Mouse (Mus musculus) forebrain, embryonic 13.5 days (tissue): ENCODE data around the gene Proser1. TPM values are rescaled to one million over a fixed set of nuclear protein-coding genes. Genes with fewer than 3 reads are reported as not detected.

Experiments used
- ATAC-seq: fragments of 200-750 bp; cut with Nextera tagmentation; 2 replicates; pipeline ENCODE4 v1.8.0; 2017
- H3K27ac ChIP-seq: fragments of 300-500 bp; sonication (generic); 2 replicates; pipeline ENCODE4 v1.5.1; 2015; ENCODE audit warnings: inconsistent platforms, mild to moderate bottlenecking, moderate library complexity
- H3K27me3 ChIP-seq: fragments of 300-500 bp; sonication (generic); 2 replicates; pipeline ENCODE4 v1.6.1; 2015; ENCODE audit warnings: mild to moderate bottlenecking, inconsistent platforms
- H3K36me3 ChIP-seq: fragments of 300-500 bp; sonication (generic); 2 replicates; pipeline ENCODE4 v1.6.1; 2015; ENCODE audit warnings: mild to moderate bottlenecking, inconsistent platforms; ENCODE audit not compliant: poor library complexity, severe bottlenecking
- H3K4me1 ChIP-seq: fragments of 300-500 bp; sonication (generic); 2 replicates; pipeline ENCODE4 v1.6.1; 2015; ENCODE audit warnings: inconsistent platforms
- H3K4me2 ChIP-seq: fragments of 300-500 bp; sonication (generic); 2 replicates; pipeline ENCODE4 v1.6.1; 2015; ENCODE audit warnings: inconsistent platforms, mild to moderate bottlenecking, moderate library complexity
- H3K4me3 ChIP-seq: fragments of 300-500 bp; sonication (generic); 2 replicates; pipeline ENCODE4 v1.5.1; 2015; ENCODE audit warnings: mild to moderate bottlenecking, inconsistent platforms
- H3K9ac ChIP-seq: fragments of 300-500 bp; sonication (generic); 2 replicates; pipeline ENCODE4 v1.6.1; 2015; ENCODE audit warnings: mild to moderate bottlenecking, inconsistent platforms
- H3K9me3 ChIP-seq: fragments of 300-500 bp; sonication (generic); replicated peaks from 2 replicates; pipeline ENCODE4 v1.6.1; 2016; ENCODE audit warnings: inconsistent platforms
- WGBS: fragments of 180-500 bp; shearing (Covaris S2); methylation state at CpG from one replicate; pipeline ENCODE4 v1.1.7; 2015; 5-methylcytosine and 5-hydroxymethylcytosine counted together
- polyA plus RNA-seq: library from polyadenylated mRNA; unstranded; fragments of >200 nt; fragmentation: Nextera tagmentation; extraction: Ambion mirVana; gene quantifications from 2 replicates; pipeline ENCODE4 v1.2.1, GENCODE M21; 2015

Proser1 gene
- polyA plus RNA-seq, 1 experiment from 2014 or later: 32.9 TPM

DNA sequence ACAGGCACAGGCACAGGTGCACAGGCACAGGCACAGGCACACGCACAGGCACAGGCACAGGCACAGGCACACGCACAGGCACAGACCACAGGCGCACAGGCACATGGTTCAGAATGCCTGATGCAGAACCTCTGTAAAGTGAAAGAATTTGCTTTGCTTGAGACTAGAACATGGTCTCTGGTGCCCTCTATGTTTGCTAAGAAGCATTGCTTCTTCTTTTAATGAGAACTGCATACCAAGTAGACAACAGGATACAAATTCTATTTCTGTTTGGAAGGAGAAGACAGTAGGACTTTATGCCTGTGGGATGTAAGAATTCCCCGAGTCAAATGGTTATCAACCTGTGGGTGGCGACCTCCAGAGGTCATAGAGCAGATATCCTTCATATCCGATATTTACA is 39.0 kb downstream of the Proser1 start:
- peak; percentile 43; the same call in 1 of the 2 replicates for ATAC-seq
- WGBS: 76% methylated on average over 6 of the region's 6 CpGs
- no peak overlapping the region for H3K27ac ChIP-seq
- no peak overlapping the region for H3K4me2 ChIP-seq
- no peaks in the 10 kb centered on the region for H3K36me3 ChIP-seq
- H3K27me3 ChIP-seq: no peaks in the 10 kb centered on the region
- H3K4me3 ChIP-seq: no peak overlapping the region
- no peaks in the 10 kb centered on the region for H3K9me3 ChIP-seq
- no peak overlapping the region for H3K9ac ChIP-seq
- no peaks in the 10 kb centered on the region for H3K4me1 ChIP-seq

DNA sequence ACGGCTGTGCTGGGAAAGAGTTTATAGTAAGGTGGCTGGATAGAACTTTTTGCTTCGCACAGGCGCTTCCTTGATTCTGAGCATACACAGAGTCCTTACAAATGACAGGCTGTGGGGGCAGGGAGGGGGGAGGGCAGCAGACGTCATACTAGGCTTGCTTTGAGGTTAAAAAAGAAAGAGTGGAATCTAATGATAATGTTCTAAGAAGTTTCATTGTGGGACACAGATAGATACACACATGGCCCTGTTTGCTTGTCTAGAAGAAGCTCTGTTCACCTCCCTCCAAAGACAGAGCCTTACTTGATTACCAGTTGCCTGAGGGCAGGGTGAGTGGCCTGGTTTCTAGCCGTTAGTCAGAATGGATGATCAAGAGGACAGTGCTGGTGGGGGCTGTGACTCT is 49.6 kb downstream of the Proser1 start:
- WGBS: 72% methylated on average over 5 of the region's 5 CpGs
- no peak for ATAC-seq

DNA sequence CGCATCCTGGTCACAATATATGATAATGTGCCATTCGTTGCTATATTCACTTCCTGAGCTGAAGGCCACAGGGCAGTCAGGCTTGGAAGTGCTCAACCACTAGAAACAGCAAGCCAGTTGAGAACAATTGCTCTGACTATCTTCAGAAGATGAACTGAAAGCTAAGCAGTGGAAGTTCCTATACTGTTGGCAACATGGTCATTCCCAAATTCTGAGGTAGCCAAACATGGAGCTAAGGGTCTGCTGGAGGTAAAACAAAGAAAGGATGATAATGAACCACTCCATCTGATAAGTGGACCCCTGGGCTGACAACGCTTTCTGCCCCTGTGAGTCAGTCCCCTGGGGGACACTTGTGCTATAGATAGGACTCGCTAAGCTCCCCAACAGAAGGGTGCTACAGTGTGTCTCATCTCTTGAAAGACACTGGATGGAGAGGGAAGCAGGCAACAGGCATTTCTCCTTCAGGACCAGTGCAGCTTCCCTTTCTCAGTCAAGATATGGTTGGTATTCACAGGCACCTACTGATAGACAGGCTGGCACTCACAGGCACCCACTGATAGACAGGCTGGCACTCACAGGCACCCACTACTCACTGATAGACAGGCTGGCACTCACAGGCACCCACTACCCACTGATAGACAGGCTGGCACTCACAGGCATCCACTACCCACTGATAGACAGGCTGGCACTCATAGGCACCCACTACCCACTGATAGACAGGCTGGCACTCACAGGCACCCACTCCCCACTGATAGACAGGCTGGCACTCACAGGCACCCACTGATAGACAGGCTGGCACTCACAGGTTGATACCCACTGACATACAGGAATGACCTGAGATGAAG is 51.0 kb downstream of the Proser1 start:
- H3K4me1 ChIP-seq: no peaks in the 10 kb centered on the region
- no peak overlapping the region for H3K4me2 ChIP-seq
- H3K9ac ChIP-seq: no peak overlapping the region
- 83% methylated on average over 4 of the region's 4 CpGs for WGBS
- no peak overlapping the region for H3K27ac ChIP-seq
- H3K4me3 ChIP-seq: no peak overlapping the region
- no peaks in the 10 kb centered on the region for H3K36me3 ChIP-seq
- no peaks in the 10 kb centered on the region for H3K27me3 ChIP-seq
- no peak for ATAC-seq
- H3K9me3 ChIP-seq: no peaks in the 10 kb centered on the region

More for the DNA sequence above, 49.6 kb downstream of the Proser1 start:
- Histone ChIP-seq H3K9me3 (no peaks in the 10 kb centered on the region), H3K4me1 (no peaks in the 10 kb centered on the region), H3K4me2 (no peak overlapping the region), H3K36me3 (no peaks in the 10 kb centered on the region), H3K27ac (no peak overlapping the region), H3K4me3 (no peak overlapping the region), H3K27me3 (no peaks in the 10 kb centered on the region), H3K9ac (no peak overlapping the region)

DNA sequence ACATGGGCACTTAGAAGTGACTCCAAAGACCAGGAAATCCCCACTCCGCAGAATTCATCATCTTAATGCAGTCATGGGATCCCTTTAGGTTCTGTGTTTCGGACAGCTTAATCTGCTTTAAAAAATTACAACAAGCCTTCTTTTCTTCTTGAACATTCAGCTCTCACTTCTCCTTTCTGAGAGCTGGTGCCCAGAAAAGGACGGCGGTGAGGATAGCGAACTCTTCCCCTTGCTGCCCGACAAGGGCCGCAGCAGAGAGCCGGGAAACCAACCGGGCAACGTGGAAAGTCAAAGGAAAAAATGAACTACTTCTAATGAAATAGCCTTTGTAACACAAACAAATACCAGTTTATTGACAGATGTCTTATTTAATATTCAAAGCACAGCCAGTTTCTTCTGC is 59.3 kb downstream of the Proser1 start:
- H3K27ac ChIP-seq: no peak overlapping the region
- no peak overlapping the region for H3K9ac ChIP-seq
- H3K27me3 ChIP-seq: no peaks in the 10 kb centered on the region
- H3K9me3 ChIP-seq: no peaks in the 10 kb centered on the region
- H3K4me1 ChIP-seq: no peaks in the 10 kb centered on the region
- WGBS: 65% methylated on average over 10 of the region's 10 CpGs
- no peak overlapping the region for H3K4me2 ChIP-seq
- H3K4me3 ChIP-seq: no peak overlapping the region
- H3K36me3 ChIP-seq: no peaks in the 10 kb centered on the region
- ATAC-seq: no peak

DNA sequence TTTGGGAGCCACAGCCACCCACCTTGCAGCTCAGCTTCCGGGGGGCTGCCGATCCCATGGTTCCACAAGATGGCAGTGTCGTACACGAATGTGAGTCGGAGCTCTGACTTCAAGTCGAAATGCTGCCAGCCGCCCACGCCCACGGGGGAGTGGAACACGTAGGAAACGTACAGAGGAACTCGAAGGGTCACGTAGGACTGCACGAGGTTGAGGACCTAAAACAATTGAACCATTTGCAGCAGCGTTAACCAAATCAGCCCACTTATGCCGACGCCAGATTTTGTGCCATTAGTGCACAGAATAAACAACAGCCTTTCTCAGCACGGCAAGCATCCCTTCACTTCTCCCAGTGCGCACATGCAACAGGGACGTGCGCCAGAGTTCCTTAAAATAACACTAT is 62.3 kb downstream of the Proser1 start:
- no peaks in the 10 kb centered on the region for H3K27me3 ChIP-seq
- no peak overlapping the region for H3K9ac ChIP-seq
- 26% methylated on average over 21 of the region's 21 CpGs for WGBS

DNA sequence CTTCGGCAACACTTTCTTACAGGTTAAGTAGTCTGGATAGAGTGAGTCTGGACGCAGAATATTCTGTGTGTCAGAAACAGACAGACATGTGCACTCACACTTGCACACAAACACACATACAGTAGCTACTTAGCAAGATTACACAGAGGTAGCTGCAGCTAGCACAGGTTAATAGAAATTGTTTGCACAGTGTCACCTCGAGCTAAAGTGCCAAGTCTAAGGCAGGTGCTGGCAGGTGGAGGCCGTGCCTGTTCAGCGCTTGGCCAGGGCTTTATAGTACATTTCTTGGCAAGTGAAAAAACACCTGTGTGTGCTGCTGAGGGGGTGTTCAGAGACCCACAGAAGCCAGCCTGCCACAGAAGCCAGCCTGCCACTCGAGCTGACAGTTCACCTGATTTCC is 66.8 kb downstream of the Proser1 start:
- Histone ChIP-seq H3K4me2 (no peak overlapping the region), H3K36me3 (no peaks in the 10 kb centered on the region), H3K27me3 (no peaks in the 10 kb centered on the region), H3K9ac (no peak overlapping the region), H3K4me1 (no peaks in the 10 kb centered on the region), H3K9me3 (no peaks in the 10 kb centered on the region), H3K4me3 (no peak overlapping the region), H3K27ac (no peak overlapping the region)
- WGBS: 86% methylated on average over 6 of the region's 6 CpGs
- no peak for ATAC-seq

More for the DNA sequence above, 62.3 kb downstream of the Proser1 start:
- peak overlapping the region; percentile 32 for H3K4me3 ChIP-seq
- H3K9me3 ChIP-seq: no peaks in the 10 kb centered on the region
- peak; percentile 66 for ATAC-seq
- no peaks in the 10 kb centered on the region for H3K36me3 ChIP-seq
- no peaks in the 10 kb centered on the region for H3K4me1 ChIP-seq
- H3K27ac ChIP-seq: no peak overlapping the region
- peak overlapping the region; percentile 58 for H3K4me2 ChIP-seq

Other genes starting within 250 kb of the Proser1 start
- 7.2 and 9.7 TPM in 2 replicates for gene Nhlrc3, start 334 bp upstream of the Proser1 start, polyA plus RNA-seq
- gene Stoml3, start 25.0 kb downstream of the Proser1 start, polyA plus RNA-seq: not detected in 2 replicates
- gene Frem2, start 193.7 kb downstream of the Proser1 start, polyA plus RNA-seq: 0.62 and 0.86 TPM in 2 replicates